Mouse (Mus musculus): ENCODE data around the gene Zbtb8b. TPM values are rescaled to one million over a fixed set of nuclear protein-coding genes. Genes with fewer than 3 reads are reported as not detected.

Gene Zbtb8b
- total and polyA plus RNA-seq, 3 experiments: 0.08 to 0.29 TPM; not detected in 1

DNA sequence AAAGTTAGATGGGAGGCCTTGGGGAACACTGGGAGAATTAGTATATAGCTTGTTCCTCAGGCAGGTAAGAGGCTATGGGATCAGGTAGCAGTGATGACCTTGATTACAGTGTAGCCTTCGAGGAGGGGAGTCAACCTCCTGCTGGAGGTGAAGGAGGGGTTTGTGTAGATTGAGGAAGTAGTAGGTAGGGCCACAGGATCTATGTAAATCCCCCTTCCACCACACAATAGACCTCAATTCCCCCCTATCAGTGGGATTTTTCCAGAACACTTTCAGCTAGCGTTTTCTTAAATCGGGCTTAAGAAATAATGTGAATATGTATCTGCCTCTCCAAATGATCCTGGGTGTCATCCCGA is 20.2 kb upstream of the Zbtb8b start:
- Histone ChIP-seq H3K27me3 (ENCODE audit: control insufficient read depth in 1 of 2, insufficient read depth in 2 of 2, low read length in 2 of 2) (no peaks in the 10 kb centered on the region), H3K79me2 (ENCODE audit: control insufficient read depth, insufficient read depth, low read length, poor library complexity) (no peaks in the 10 kb centered on the region; the same call in 1 of the 2 replicates), H3K36me3 (ENCODE audit: control insufficient read depth in 1 of 2, insufficient read depth in 2 of 2, low read length in 2 of 2) (peaks cover 0 to 12% of the 10 kb centered on the region in 2 experiments; a peak in 2 of 4 replicates), H3K9me3 (replicated peaks; ENCODE audit: insufficient read depth, low read length) (no peaks in the 10 kb centered on the region), H3K27ac (ENCODE audit: control insufficient read depth, low read depth, low read length) (peak overlapping the region; percentile 82), H3K4me3 (ENCODE audit: control insufficient read depth in 1 of 2, insufficient read depth in 1 of 2, low read depth in 2 of 2, low read length in 2 of 2) (peak overlapping the region; percentile 59 to 62), H3K9ac (ENCODE audit: control insufficient read depth, low read depth, low read length, poor library complexity, severe bottlenecking) (peak overlapping the region; percentile 70), H3K4me1 (ENCODE audit: control insufficient read depth in 1 of 2, insufficient read depth in 2 of 2, low read length in 2 of 2) (peaks cover 14 to 26% of the 10 kb centered on the region in 2 experiments)
- TF ChIP-seq NRF1 (IDR thresholded peaks at IDR 0.05; ENCODE audit: insufficient read depth, low read depth, low read length, poor library complexity, severe bottlenecking): no peak
- TF ChIP-seq MAX (IDR thresholded peaks at IDR 0.05; ENCODE audit: low read length): 0 out of 2 replicates have a peak, but pooled peaks have one; percentile 55
- no peak for TF ChIP-seq BHLHE40 (IDR thresholded peaks at IDR 0.05; ENCODE audit: borderline replicate concordance, low read depth, low read length)
- TF ChIP-seq TAL1 (IDR thresholded peaks at IDR 0.05; ENCODE audit: low read length): no peak
- TF ChIP-seq ZMIZ1 (IDR thresholded peaks at IDR 0.05; ENCODE audit: low read depth, low read length): no peak
- TF ChIP-seq SIN3A (IDR thresholded peaks at IDR 0.05; ENCODE audit: low read length): no peak
- no peak for TF ChIP-seq CTCF (IDR thresholded peaks at IDR 0.05 in 2 of 3, conservative IDR thresholded peaks at IDR 0.05 in 1 of 3; ENCODE audit: control insufficient read depth in 1 of 3, insufficient read depth in 1 of 3, low read depth in 2 of 3, low read length in 3 of 3, poor library complexity in 1 of 3, severe bottlenecking in 1 of 3)
- TF ChIP-seq KAT2A (conservative IDR thresholded peaks at IDR 0.05; ENCODE audit: low read depth, low read length): no peak
- TF ChIP-seq TCF12 (IDR thresholded peaks at IDR 0.05; ENCODE audit: low read depth, low read length): no peak
- TF ChIP-seq EP300 (IDR thresholded peaks at IDR 0.05; ENCODE audit: low read depth in 1 of 2, low read length in 2 of 2): peak in 1 of 2 experiments; percentile 14; a peak in 1 of 4 replicates
- TF ChIP-seq TBP (IDR thresholded peaks at IDR 0.05; ENCODE audit: low read depth, low read length): peak; percentile 56
- TF ChIP-seq MAFK (IDR thresholded peaks at IDR 0.05; ENCODE audit: borderline replicate concordance, low read depth, low read length): no peak
- TF ChIP-seq MXI1 (IDR thresholded peaks at IDR 0.05; ENCODE audit: low read depth, low read length): no peak
- no peak for TF ChIP-seq JUND (IDR thresholded peaks at IDR 0.05; ENCODE audit: low read depth, low read length)
- no peak for TF ChIP-seq CHD2 (IDR thresholded peaks at IDR 0.05; ENCODE audit: low read length)
- no peak for TF ChIP-seq GABPA (IDR thresholded peaks at IDR 0.05; ENCODE audit: low read depth, low read length)
- no peak for TF ChIP-seq ETS1 (IDR thresholded peaks at IDR 0.05; ENCODE audit: low read depth, low read length)
- no peak for TF ChIP-seq ZC3H11A (IDR thresholded peaks at IDR 0.05; ENCODE audit: low read depth, low read length)
- TF ChIP-seq MYB (IDR thresholded peaks at IDR 0.05; ENCODE audit: low read depth, low read length): no peak
- peak; percentile 20; the same call in 1 of the 2 replicates for TF ChIP-seq MAZ (IDR thresholded peaks at IDR 0.05; ENCODE audit: low read depth, low read length)
- TF ChIP-seq E2F4 (IDR thresholded peaks at IDR 0.05; ENCODE audit: borderline replicate concordance, low read depth, low read length): no peak
- TF ChIP-seq POLR2AphosphoS2 (IDR thresholded peaks at IDR 0.05; ENCODE audit: low read length): no peak
- TF ChIP-seq UBTF (IDR thresholded peaks at IDR 0.05; ENCODE audit: borderline replicate concordance, insufficient read depth, low read depth, low read length): no peak
- TF ChIP-seq SMC3 (IDR thresholded peaks at IDR 0.05; ENCODE audit: low read depth, low read length): 0 out of 2 replicates have a peak, but pooled peaks have one; percentile 13
- no peak for TF ChIP-seq ELF1 (IDR thresholded peaks at IDR 0.05; ENCODE audit: low read depth, low read length)
- no peak for TF ChIP-seq RCOR1 (IDR thresholded peaks at IDR 0.05; ENCODE audit: low read depth, low read length)
- DNase-seq (ENCODE audit: low read depth, low spot score): no peak

All from MEL (cell line).